In the genomic region with DNA sequence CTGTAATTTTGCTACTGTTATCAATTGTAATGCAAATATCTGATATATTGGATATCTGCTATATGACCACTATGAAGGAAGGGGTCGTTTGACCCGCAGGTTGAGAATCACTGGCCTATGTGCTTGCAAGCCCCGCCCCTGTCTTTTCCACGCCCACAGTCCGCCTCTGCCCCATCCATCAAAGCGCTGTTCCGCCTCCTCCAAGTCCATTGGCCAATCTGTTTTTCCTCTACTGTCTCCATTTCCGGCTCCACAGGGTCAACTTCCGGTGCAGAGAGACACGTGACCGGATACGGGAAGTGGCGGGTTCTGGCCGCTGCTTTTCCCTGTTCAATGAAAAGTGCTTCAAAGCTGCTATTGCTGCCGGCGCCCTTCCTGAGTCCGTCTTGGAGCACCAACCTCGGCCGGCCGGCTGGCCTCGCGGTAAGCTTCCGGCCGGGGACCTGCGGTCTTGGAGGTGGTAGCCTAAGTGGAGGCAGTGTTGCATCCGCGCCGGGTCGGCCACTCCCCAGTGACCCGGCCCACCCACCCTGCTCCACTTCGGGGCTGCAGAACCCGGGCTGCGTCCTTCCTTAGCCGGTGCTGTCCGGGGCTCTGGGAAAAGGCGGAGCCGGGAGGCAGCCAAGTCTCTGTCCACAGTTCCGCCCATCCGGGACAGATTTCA, we compare ENCODE assay signal across 1 mouse cellular context.
TF ChIP-seq lines count a peak whose summit lies in the region.

A gene (plus strand): TSS at position 272 of the 664 bp plus-strand sequence.

TF ChIP-seq in MEL, 35 proteins besides CTCF, POLR2A, EP300 and RAD21 (continued from another document):
- TF ChIP-seq ZKSCAN1 (IDR thresholded peaks at IDR 0.05; ENCODE audit: low read depth, low read length) (no peak), ZMIZ1 (IDR thresholded peaks at IDR 0.05; ENCODE audit: low read depth, low read length) (no peak), NELFE (IDR thresholded peaks at IDR 0.05; ENCODE audit: low read depth, low read length) (peak; percentile 70), TAL1 (IDR thresholded peaks at IDR 0.05; ENCODE audit: low read length) (no peak), NRF1 (IDR thresholded peaks at IDR 0.05; ENCODE audit: insufficient read depth, low read depth, low read length, poor library complexity, severe bottlenecking) (no peak), MYC (IDR thresholded peaks at IDR 0.05; ENCODE audit: low read depth, low read length) (peak; percentile 66; the same call in 1 of the 2 replicates), MAZ (IDR thresholded peaks at IDR 0.05; ENCODE audit: low read depth, low read length) (peak; percentile 24; the same call in 1 of the 2 replicates), USF1 (IDR thresholded peaks at IDR 0.05; ENCODE audit: low read depth, low read length) (peak; percentile 100), GATA1 (IDR thresholded peaks at IDR 0.05; ENCODE audit: low read depth, low read length) (no peak), MYB (IDR thresholded peaks at IDR 0.05; ENCODE audit: low read depth, low read length) (no peak), CHD2 (IDR thresholded peaks at IDR 0.05; ENCODE audit: low read length) (peak; percentile 57), POLR2AphosphoS2 (IDR thresholded peaks at IDR 0.05; ENCODE audit: low read length) (peak; percentile 69), BHLHE40 (IDR thresholded peaks at IDR 0.05; ENCODE audit: borderline replicate concordance, low read depth, low read length) (peak; percentile 76; the same call in 1 of the 2 replicates)
